Mouse (Mus musculus) cerebellum, adult 9-11 months (tissue): Measurements from ENCODE around the gene Ccp110.

Source experiments
- DNase-seq: peaks from one replicate; pipeline ENCODE4 v3.0.0; 2022

The Ccp110 gene

DNA sequence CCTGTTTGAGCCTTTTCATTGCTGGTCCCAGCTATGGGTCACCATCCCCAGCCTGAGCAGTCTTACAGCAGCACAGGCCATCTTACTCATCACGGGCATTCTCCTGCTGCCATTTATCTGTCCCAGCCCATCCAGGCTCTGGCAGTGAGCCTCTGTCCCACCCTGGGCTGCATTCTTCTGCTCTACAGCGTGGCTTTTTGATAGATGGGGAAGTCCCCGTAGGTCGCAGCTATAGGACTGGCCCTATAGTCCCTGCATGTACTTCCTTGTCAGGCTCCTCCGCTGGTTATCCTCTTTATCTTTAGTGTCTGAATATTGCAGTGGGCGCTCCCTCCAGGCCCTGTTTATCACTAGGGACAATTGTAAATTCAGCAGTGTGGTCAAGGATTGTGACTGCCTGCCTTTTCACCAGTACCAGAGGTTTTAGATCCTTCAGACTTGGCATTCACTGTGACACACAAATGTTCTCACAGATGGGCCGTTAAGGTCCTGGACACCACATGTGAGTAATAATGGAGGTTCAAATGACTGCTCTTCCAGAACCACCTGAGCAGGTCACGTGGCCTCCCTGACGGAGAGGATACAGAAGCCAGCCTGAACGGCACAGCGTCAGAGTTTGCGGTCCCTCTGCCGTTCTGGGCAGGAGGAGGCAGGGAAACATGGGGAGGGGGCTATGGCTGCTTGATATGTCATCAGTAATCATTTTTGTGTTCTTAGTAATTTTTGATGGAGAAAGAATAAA, 16.7 kb downstream of the Ccp110 start:
- no peak for DNase-seq

DNA sequence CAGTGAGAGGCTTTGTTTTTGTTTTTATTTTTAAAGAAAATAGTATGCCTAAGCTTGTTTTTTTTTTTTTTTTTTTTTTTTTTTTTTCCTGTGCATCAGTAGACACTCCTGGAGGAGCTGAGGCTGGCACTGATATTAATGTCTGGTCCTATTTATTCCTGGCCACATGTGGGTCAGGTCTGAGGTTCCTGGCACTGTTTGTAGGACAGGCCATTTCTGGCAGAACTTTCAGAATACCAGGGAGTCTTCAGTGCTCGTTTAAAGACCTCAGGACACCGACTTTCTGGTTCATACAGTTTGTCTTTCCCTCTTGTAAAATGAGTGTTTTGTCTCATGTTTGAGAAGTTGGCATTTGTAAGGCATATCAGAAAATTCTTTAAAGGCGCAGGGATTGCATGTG, 19.4 kb downstream of the Ccp110 start:
- DNase-seq, result no peak

DNA sequence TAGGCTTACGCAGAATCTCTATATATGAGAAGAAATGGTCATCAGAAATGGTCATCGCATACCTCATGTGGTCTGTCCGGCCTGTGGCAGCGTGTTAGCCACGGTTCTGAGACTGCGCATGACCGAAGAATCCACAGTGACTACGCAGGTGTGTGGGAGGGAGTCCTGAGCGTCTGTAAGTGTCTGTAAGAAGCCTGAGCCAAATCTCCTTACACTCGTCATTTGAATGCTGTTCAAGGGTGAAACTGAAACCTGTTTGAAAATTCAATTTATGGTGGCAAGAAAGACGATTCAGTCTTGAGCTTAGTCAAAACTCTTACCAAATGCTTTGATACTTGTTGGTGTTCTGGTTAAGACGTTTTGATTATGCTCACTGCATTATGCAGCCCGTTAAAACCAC, 20.9 kb downstream of the Ccp110 start:
- no peak for DNase-seq

DNA sequence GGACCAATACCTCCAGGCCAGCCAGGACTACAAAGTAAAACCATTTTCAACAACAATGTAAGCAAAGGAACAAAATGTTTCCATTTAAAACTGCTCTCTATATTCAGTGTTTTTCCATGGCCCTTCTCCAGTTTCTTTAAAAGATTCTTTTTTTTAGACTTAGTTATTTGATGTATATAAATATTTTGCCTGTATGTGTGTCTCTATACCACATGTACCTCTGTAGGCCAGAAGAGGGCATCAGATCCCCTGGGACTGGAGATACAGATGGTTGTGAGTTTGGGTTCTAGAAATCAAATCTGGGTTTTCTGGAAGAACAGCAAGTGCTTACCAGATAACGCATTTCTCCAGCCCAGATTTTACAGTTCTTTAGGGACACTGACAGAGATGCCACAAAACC, 26.4 kb downstream of the Ccp110 start:
- no peak for DNase-seq

DNA sequence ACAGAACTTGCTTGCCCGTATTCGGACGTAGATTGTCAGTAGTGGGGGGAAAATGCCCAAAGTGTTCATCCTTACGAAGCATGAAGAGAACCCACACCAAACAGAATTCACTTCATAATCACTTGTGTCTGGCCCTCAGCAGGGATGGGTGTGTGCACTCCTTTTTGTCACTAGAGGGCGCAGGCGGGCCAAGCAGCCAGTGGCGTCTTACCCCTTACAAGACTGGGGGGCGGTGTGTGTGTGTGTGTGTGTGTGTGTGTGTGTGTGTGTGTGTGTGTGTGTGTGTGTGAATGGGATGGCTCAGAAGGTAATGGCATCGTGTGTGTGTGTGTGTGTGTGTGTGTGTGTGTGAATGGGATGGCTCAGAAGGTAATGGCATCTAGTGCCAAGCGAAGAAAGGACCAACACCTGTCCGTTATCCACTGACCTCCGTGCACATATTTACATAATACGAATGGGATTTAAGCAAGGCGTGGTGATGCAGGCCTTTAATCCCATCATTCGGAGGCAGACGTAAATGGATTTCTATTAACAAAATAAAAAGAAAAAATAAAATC, 27.7 kb downstream of the Ccp110 start, which contains the start of gene Vps35l:
Gene Vps35l (plus strand): TSS at position 252 of the 557 bp plus-strand sequence.
- DNase-seq, result peak; percentile 90

DNA sequence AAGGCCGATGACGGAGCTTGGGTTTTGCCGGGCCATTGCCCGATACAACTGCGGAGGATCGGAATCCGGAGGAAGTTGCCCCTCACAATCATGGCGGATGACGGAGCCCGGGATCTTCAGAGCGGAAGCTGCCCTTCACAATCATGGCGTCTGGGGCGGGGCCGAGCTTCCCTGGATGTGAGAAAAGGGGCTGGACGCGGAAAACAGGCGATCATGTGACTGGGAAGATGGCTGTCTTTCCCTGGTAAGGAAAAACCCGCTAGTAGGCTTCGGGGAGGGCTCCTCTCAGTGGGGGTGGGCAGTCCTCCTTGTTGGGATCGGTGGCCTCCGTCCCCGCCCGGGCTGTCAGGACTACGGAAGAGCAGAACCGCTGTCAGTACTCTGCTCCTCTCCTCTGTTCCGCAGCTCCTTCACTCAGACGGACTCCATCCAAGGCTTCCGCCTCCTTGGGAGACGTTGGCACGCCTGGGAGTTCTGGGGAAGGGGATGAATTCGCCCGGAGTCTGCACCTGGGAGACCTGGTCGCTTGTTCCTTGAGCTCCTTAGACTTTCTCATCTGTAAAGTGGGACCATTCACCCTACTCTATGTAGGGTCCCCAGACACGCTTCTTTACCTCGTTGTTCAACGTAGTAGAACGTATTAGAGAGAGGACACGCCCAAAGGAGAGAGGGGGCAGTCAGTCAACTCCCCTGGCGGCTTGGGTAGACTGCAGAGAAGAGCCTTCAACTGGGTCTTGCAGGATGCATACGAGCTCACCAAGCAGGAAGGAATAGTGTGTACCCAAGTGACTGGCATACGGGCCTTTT, 28.4 kb downstream of the Ccp110 start:
- DNase-seq, result peak; percentile 96

DNA sequence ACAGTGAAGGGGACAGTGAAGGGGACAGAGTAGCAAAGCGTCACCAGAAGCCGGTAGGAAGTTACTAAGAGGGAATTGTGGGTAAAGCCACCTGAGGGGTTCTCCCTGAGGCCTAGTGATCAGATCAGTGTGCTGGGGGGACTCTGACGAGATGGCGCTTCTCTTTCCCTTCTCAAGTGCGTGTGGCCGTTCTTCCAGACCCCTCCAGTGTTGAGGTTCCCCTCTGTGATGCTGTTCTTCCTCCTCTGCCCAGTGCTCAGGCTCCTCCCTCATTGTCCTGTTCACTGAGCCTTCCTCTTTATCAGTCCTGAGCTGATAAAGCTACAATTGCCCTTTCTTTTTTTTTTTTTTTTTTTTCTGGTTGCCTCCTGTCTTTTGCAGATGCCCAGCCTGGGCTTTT, 29.9 kb downstream of the Ccp110 start:
- no peak for DNase-seq

DNA sequence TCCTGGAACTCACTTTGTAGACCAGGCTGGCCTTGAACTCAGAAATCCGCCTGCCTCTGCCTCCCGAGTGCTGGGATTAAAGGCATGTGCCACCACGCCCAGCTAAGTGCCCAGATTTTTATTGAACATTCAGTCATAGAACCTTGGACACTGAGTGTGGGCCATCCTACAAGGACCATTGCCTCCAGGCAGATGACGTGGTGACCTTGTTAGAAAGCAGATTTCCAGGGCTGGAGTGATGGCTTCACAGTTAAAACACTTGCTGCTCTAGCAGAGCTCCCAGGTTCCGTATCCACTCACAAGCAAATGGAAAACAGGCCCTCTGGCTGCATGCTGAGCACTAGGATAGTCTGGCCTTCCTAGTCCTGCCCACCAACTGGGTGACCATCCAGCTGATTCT, 32.4 kb downstream of the Ccp110 start:
- no peak for DNase-seq

DNA sequence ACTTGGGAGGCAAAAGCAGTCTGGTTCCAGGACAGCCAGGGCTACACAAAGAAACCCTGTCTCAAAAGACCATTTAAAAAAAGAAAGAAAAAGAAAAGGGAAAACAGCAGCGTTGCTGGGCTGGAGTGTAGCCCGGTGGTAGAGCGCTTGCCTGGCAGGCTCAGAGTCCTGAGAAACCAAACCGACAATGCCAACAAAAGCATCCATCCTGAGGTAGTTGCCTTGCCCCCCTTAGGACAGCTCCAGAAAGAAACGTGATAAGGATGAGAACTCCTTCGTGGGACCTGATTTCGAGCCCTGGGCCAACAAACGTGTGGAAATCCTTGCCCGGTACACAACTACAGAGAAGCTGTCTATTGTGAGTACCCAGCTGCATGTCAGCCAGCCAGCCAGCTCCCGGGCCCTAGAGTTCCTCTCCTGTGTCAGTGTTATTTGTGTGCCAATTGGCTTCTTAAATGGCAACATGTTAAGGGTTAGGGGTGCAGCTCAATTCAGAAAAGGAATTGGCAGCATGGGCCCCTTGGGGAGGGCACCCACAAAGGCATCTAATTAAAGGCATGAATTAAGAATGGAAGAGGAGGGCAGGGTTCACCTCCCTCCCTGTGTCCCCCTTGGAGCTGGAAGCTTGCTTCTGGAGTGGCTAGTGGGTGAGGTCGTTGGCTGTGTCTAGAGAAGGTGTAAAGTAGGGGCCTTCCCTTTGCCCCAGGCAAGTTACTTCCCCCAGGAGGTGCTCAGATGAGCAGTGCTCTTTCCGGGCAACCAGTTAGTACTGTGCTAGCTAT, 35.7 kb downstream of the Ccp110 start:
- DNase-seq, result no peak

DNA sequence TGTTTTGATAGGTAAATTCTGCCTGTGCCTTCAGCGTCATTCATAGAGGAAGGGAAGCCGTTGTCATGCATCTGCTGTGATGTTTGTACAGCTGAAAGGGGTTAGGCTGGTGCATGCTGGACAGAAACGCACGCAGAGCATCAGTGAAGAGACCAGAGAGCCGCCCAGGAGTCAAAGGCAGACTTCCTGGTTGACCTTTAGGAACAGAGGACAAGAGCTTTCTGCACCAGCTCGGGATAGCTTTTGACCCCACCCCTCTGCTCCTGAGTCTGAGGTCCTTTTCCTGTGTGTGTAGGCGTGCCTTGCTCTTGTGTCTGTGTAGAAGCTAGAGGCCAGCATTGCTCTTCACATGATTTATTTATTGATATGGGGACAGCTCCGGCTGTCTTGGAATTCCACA, 37.4 kb downstream of the Ccp110 start:
- no peak for DNase-seq

DNA sequence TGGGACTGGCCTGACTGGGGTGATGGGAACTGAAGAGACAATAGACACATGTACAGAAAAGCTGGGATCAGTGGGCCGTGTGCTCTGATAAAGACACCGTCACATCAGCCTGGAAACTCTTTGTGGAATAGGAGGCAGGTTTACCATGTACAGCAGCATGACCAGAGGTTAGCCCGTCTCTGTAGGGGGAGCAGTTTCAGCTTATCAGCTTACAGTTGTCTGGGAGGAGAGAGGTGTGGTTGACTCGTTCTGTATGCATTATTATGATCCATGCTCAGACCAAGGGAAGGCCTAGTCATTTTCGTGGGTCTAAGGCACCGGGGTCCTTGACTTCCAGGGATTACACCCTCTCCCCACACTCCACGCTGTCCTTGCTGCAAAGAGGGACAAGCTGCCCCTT, 39.3 kb downstream of the Ccp110 start:
- no peak for DNase-seq

DNA sequence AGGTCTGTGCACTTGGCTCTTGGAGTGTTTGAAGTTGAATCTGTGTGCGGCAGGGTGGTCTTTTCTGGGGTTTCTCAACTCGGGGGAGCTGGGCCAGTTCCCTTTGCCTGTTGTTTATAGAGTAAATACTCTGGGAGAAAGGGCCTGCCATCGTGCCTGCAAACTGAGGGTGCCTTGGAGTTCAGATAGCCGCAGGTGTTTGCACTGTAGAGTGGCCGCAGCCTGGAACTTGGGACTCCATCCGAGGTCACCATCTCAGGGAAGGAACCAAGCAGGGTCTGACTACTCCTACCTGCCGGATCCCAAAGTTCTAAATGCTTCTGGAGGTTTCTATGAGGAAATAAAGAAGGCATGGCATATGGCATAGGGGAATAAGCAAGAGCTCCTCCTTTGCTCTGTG, 43.4 kb downstream of the Ccp110 start:
- DNase-seq, result no peak

DNA sequence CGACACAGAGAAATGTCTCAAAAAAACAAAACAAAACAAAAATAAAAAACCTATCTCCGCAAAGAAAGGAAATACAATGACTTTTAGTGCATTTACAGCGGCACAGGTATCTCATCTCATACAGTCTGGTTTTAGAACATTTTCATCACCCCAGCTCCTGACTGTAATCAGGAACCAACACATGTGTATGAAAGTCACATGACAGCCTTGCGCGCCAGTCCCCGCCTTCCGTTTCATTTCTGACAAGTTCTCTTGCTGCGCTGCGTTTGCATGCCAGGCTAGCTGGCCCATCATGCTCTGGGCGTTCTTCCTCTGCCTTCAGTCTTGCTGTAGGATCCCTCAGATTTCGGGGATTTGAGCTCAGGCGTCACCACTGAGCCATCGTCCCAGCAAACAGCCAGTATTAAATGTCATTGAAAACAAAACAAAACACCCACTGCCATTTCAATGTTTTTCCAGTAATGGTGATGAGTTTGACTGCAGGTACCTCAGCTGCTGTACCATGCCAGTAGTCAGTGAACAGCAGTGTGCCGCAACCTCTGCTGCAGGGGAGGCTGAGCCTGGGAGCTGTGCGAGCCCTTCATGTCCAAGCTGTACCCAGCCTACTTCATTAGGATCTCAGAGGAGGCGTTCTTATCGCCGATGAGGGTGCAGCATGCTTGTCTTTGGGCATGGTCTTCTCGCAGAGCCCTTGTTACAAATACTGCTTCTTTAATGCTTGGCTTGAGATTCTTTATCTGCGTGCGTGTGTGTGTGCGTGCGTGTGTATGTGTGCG, 44.3 kb downstream of the Ccp110 start:
- no peak for DNase-seq

DNA sequence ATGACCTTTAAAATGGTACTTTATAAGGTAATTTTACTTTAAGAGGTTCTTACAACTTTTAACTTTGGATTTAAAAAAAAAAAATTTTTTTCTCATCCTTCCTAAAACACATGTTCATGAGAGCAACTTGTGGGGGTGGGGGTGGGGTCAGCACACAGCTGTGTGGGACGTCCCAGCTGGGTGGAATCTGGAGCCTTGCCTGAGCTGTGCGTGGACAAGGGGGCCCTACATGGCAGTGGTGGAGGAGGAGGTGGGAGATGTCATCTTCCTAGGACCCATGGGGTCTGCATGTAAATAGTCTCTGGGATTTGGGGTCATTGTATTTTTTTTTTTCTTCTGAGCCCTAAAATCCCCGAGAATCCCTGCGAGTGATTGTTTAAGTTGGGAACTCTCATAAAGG, 46.0 kb downstream of the Ccp110 start:
- no peak for DNase-seq

DNA sequence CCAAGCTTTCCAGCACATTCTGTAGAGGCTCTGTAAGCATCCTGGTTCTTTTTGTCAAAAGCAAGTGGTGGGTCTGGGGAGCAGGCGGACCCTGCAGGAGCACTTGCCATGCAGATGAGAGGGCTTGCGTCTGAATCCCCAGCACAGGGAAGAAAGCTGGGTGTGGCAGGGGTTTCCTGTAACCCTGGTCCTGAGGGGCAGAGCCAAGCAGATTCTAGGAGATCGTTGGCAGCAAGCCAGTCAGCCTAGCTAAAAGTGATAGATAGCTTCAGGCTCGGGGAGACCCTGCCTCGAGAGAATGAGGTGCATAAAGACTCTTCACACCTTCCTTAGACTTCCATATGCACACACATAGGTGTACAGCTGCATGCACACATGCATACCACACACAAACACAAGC, 47.0 kb downstream of the Ccp110 start:
- DNase-seq, result no peak

DNA sequence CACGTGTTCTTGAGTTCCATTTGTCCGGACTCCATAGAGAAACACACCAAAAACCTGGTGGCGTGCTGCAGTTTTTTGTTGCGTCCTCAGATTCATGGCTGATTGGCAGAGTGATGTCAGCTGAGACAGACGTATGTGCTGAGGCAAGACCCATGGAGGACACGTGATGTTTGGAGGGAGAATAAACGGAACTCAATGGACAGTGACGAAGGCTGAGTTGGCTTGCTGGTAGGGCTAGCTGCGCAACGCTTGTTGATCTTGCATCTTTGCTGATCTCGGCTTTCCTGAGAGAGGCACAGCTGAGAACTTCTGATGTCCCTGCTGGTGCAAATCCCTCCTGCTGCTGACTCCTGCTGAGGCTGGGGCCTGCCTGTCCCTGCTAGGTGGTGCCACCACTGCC, 51.6 kb downstream of the Ccp110 start:
- no peak for DNase-seq

DNA sequence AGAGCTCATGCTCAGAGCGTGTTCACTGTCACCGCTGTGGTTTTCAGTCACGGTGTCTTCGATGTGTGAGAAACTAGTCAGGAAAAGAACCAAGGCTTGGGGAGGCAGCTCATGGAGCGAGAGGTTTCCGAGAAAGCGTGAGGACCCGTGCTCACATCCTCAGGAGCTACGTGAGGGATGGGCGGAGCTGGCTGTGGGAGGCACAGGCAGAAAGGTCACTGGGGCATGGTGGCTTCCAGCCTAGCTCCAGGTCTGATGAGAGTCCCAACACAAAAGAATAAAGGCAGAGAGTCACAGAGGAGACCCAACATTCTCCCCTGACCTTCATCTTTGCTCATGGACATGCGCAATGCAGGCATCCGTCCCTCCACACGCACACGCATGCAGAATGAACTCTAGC, 52.4 kb downstream of the Ccp110 start:
- DNase-seq, result no peak

DNA sequence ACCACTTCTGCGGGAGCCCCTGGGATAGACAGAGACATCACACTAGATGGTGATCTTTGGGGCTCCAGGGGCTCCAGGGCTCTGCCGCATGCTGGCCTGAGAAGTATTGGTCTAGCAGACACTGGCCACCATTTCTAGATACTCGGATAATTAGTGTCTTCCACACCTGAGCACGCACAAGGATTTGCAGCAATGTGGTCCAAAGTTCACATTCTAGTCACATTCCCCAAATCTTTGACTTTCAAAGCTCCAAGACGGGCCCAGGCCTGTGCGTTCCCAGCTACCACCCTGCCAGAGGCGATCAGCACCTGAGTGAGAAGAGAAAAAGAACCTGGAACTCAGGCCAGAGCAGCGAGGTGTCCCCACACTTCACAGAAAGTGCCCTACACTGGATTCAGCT, 53.3 kb downstream of the Ccp110 start:
- DNase-seq, result no peak

DNA sequence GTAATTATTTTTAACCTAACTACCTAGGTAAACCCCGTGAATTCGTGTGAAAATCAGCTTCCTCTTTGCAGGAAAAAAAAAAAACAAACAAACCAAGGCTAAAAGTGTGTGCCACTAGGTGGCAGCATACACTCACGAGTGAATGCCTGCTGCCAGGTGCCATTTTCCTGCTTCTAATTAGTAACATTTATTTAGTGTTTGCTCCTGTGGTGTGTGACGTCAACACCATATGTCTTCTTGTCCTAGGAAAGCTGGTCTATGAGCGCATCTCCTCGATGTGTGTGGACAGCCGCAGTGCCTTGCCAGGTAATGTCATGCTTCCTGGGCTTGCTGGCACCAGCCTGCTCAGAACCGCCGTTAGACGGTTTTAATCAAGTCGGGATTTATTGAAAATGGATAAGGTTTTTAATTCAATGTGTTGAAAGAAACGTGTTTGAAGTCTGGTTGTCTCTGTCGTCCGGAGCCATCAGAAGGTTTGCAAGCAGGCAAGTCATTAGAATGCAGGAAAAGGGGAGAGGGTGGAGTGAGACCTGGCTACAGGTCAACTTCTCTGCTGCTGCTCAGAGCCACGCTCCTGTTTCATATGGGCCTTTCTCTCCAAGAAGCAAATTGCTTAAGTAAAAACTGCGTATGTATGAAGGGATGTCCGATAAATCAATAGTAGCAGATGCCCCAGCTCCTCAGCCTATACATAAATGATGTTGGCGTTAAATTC, 53.9 kb downstream of the Ccp110 start:
- peak; percentile 96 for DNase-seq

DNA sequence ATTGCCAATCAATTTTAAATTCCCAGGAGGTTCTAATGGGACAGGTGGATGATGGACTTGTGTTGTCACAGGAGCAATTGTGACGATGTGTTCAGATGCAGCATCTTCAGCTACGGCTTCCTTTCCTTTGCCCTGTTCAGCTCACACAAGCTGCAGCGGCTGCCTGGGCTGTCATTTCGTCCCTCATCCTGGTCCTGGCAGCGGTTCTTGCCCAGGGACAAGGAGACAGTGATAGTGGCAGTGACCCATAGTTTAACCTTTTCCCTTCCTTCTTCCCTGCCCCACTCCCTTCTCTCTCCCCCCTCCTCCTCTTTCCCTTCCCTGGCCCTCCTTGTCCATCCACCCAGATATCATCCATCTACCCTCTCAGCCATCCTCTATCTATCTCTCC, 54.5 kb downstream of the Ccp110 start:
- peak; percentile 62 for DNase-seq

DNA sequence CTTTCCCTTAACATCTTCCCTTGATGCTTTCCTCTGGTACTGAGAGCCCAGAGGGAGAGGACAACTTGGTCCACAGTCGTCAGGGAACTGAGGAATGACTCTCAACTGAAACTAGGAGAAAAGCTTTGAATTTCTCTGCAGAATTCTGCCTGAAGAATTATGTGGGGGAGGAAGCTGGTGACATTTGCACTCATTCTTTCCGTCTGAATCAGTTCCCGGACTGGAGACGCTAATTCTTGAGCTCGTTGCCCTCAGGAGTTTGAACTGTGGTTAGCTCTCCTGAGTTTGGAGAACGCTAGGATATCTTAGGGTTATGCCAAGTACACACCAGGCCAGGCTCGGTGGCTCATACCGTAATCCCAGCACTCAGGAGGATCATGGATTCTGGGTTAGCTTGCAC, 56.9 kb downstream of the Ccp110 start:
- no peak for DNase-seq

DNA sequence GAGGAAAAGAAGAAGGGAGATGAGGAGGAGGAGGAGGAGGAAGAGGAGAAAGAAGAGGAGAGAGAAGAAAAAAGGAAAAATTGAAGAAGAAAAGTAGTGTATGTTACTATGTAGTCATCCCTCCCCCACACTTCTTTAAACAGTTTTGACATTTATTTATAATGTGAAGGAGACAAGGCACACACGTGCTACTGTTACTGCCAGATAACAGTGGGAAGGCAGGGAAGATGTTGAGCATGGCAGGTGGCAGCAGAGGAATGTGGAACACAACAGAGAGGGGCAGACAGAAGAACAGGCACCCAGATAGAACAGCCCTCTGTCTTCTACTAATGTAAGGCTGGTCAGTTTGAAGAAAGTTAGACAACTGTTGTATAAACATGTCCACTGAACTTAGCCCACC, 57.3 kb downstream of the Ccp110 start:
- DNase-seq, result no peak
